Mouse (Mus musculus) adrenal gland (tissue): ENCODE measurements around the gene Matn4.

Source experiments
- intact Hi-C: fragments of 180-260 bp; cut with DNase I; formaldehyde crosslinking; loops from one replicate; pipeline ENCODE4 v1.15.1; 2025

The Matn4 gene

DNA sequence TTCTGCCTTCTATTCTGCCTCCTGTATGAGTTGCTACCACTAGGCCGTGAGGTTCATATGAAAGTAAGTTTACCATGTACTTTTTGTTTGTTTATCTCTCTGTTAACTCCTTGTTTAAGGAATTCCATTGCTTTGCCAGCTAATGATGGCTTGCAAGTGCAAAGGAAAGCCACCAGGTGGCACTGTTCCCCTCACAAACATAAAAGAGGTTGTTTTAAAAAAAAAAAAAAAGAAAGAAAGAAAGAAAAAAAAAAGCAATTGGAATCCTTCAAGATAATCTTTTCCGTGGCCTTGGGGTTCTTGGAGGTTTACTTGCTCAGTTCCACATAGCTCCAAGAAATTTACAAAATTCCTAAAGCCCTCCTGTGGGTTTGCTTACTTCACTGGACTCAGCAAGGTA is 12.2 kb upstream of the Matn4 start:
- intact Hi-C loops: loop anchor here (5.0 kb wide), 1 partner anchor 40 kb away; the partner anchor contains the start of gene Sys1

DNA sequence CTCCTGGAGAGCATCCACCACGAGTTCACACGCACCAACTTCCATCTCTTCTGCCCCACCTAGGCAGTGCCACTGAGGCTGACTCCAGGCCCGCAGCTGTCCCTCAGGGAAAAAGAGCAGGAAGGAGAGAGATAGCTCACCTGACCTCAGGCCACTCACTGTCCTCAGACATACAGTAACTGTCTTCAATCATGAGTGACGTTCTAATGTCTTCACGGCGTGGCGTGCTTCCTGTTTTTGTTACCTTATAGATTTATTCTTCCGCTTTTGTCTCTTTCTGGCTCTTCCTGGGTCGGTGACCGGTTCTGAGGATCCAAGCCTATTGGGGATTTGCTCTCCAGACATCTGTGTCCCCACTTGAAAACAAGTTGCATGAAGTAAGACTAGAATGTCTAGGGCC is 9.6 kb upstream of the Matn4 start:
- intact Hi-C loops: no loop called here

DNA sequence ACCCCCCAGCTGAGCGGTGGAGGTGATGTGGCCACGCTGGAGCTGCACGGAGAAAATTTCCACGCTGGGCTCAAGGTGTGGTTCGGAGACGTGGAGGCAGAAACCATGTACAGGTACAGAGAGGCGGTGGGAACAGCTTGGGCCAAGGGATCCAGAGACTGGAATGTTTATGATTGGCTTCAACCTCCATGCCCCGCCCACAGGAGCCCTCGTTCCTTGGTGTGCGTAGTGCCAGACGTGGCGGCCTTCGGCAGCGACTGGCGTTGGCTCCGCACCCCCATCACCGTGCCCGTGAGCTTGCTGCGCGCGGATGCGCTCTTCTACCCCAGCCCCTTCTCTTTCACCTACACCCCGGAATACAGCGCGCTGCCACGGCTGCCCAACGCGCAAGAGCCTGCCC is 9.2 kb upstream of the Matn4 start:
- intact Hi-C loops: no loop called here

DNA sequence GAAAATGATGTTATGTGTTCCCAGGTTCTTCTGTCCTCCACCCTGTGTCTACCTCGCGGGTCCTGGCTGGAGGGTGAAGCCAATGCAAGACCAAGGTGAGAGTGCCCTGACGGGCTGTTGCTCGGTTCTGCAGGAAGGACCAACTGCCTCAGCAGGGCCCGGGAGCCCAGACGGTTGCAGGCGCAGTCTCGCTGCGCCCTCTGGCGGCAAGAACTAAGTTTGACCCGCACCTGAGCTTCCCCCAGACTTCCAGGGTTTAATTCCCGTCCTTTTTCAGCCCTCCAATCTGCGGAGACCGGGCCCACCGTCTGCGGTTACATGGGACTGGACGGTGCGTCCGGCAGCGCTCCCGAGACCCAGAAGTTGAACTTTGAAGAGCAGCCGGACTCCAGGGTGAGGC is 2.7 kb upstream of the Matn4 start:
- intact Hi-C loops: no loop called here

DNA sequence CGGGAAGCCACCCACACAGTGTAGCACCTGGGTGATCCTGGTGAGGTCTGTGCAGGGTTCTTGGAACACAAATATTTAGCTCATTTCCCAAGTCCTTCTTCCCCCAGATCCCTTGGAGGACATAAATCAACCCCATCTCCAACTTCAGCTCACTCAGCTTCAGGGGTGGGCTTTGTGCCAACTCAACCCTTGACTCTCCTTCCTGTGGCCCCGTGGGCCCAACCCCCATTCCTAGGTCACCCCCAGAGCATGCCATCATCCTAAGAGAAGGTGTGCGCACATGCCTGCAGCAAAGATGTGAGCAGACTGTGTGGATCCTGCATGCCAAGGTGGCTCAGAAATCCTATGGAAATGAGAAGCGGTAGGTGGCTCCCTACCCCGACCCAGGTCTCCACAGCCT is 559 bp upstream of the Matn4 start:
- intact Hi-C loops: no loop called here

DNA sequence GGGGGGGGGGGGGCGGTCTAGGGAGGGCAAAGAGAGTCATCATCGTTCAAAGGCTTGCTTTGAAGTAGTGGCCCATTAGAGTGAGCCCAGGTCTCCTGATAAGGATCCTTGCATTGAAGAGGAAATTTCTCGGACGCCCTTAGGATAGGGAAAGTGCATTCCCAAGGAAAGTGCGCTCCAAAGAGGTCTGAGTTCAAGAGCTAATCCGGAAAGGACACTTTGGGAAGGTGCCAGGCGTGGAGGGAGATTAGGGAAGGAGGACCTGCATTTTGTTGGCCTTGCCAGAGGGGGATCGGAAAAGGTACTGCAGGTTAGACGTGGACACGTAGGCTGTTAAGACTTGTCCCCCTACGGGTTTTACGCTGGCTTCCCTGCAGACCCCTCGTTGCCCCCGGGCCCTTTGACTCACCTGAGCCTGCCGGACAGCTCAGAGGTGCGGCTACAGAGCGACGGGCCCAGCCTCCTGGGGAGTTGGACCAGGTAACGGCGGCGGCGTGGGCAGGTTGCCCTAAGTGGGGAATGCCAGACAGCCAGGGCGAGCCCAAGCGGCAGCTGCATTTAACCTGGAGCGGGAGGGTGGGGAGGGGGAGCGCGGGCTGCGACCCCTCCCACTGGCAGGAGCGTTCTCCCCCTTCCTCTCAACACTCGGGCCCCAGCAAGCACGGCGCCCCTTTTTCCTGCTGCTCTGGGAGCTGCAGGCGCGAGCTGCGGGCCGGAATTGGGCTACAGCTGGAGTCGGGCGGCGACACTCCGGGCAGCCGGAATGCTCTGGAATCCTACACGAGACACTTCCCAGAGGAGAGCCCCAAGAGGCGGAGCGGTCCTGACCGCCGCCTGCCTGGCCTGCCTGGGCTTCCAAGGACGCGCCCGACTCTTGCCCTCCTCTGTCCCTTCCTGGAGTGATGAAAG is 624 bp downstream of the Matn4 start:
- intact Hi-C loops: no loop called here

DNA sequence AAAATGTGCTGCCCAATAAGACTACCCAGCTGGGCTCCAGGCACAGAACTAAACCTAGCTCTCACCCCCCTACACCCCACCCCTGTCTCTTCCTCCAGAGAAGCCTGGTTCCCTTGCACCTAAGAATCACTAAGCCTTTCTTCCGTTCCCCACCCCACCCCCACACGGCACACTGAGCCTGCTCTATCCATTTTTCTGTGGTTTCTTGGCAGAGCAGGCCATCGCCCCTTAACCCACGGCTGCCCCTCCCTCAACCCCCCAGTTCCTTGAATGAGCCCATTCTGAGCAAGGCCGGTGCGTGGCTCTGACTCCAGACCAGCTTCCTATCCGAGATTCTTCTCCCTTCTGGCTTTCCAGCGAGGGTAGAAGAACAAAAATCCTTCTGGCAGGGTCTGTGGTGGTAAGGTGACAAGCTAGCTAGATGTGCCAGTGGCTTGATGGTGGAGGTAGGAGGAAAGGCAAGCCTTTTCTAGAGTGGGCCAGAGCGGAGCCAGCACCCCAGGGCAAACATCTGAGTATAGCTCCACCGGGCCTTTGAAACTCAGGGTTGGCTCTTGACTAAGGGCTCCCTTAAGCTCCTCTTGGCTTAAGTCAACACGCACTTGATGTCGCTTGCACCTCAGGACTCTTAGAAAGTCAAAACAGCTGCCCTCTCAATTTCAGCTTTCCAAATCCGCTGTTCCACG is 1.4 kb downstream of the Matn4 start:
- intact Hi-C loops: no loop called here

DNA sequence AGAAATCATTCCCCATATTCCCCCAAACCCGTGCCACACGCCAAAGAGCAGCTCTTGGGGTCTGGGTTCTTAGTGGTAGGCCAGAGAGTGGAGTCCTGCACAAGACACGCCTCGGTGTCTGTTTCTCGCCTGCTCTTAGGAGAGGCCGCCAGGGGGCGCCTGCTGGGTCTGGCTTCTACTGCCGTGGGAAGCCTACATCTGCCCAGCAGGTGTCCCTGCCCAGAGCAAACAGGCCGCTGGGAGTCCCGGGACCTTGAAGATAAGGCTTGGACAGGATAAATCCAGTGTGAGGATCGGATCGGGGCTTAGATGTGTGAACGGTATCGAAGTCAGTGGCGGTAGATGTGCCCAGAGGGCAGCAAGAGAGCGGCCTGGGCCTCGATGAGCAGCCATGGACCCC is 2.1 kb downstream of the Matn4 start, which contains the start of gene Rbpjl:
Gene Rbpjl (plus strand): TSS at position 236 of the 400 bp plus-strand sequence.
- intact Hi-C loops: no loop called here

DNA sequence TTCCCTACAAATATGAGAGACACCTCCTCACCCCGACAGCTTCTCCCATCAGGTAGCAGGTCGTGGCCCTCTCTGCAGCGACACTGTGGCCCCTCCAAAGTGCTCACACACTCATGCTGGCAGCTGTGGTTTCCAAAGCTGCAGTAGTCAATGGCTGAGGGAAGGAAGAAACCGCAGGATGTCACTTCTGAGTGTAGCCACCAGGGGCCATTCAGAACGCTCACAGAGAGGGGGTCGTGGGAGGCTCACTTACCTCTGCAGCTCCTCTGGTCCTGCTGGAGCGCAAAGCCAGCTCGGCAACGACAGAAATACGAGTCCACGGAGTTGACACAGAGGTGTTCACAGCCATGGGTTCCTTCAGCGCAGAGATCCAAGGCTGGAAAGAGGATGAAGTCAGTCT is 8.0 kb downstream of the Matn4 start:
- intact Hi-C loops: no loop called here

DNA sequence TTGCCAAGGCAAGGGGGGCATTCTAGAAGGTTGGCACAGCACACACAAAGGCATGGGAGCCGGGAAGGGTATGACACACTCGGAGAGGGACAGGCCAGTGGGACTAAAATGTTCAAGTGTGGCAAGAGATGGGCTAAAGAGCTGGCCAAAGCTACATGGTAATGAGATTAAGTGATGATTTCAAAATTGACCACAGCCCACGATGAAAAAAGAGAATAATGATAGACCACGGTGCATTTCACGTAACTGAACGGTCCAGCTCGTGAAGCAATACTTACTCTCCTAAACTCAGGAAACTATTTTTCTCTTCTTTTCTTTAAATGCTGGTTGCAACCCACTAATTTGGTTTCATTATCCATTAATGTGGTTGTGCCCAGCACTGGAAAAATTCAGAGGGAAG is 8.9 kb downstream of the Matn4 start:
- intact Hi-C loops: no loop called here

DNA sequence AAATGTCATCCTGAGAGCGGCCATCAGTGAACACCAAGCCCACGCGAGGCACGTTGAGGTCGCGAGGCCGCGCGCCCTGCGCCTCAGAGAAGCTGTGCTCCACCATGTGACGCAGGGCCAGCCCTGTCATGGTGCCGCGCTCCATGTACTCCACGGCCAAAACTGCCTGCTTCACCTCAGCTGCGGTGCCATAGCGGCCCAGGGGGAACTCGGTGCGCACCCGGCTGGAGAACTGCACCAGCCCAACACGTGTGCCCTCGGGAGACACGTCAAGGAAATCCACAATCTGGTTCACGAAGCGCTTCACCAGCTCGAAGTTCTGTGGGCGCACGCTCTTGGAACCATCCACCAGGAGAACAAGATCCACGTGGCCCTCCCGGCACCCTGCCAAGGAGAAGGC is 11.8 kb downstream of the Matn4 start:
- intact Hi-C loops: no loop called here

DNA sequence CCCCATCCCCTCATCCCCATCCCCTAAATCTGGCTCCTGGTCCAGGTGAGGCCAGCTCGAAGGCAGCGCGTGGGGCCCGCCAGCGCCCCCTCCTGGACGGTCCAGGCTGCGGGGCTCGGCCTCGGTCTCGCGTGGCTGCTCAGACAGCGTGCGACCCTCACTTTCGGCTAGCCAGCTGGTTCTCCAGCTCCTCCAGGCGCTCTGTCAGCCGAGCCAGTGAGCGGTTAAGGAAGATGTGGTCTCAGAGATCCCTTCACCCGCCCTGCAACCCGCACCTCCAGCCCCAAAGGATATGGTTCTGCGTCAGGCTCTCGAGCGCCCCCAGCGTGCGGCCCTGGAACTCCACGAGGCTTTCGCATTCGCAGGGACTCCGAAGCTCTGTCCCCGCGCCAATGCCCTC is 15.5 kb downstream of the Matn4 start:
- intact Hi-C loops: loop anchor here (5.0 to 10.0 kb wide), 3 partner anchors 37 to 287 kb away; no protein-coding TSS in a partner anchor

DNA sequence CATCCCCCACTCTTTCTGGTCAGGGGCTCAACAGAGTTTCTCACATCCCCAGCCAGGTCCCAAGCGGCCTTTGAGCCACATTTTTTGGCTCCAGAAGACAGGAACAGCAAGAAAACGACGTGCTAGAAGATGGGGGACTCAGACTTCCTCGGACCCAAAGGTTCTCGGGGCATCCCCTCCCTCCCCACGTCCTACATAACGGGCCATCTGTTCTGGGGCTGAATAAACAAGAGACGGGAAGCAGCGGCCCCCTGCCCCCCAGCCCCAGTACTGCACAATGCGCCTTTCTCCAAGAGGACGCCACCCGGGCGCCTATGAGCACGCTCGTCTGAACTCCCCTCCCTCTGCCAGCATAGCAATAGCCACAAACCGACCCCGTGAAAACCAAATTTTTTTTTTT is 15.9 kb downstream of the Matn4 start, which contains the start of gene Slpi:
Gene Slpi (minus strand): TSS at position 76 of the 400 bp plus-strand sequence.
- intact Hi-C loops: loop anchor here (5.0 to 10.0 kb wide), 3 partner anchors 37 to 287 kb away; no protein-coding TSS in a partner anchor

DNA sequence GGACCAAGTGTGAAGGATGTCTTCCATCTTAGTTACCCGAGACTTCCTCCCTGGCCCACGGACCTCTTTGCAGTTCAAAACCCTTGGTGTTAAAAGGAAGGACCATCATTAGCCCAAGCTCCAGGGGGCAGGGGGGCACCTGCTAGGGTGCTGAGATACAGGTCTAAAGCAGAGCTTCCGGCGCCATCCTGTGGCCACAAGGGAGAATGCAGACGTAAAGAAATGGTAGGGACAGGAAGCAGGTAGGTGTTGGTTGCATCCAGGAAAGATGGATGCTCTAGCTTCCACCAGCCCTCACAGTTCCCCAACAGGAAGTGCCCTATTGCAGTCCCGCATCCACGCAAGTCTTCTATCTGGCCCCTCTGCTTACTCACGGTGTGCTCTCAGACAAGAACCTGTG is 18.0 kb downstream of the Matn4 start:
- intact Hi-C loops: loop anchor here (5.0 to 10.0 kb wide), 3 partner anchors 35 to 285 kb away; no protein-coding TSS in a partner anchor

DNA sequence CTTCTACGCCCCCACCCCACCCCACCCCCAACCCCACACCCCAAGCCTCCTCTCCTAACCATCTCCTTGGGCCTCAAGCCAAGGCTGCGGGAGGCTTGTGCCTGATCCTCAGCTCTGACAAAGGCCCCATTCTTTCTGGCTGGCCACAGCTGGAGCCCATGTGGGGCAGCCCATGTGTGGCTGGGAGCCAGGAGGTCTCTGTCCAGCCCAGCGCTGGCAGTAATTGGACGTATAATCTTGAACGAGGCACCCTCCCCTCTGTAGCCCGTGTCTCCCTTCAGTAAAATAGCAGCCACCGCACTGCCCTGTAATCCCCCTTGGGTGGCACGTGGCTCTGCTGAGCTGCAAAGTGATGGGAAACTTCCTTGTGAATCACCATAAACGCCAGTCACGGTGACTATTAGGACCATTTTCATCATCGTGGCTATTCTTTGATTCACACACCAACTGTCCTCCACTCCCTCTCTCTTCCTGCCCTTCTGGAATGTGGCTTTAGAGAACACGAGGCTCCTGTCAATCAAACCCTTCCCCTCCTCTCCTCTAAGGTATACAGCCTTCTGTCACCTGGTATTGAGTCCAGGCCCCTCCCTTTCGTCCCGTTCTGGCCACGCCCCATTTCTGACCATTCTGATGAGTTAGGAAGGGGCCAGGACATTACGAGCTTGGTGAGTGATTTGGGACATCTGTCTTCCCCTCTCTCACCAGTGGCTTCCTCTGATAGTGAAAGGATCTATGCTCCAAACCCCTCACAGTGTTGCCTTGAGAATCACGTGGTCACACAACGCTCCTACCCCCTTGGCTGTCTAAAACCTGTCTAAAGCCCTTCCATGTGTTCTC is 18.8 kb downstream of the Matn4 start:
- intact Hi-C loops: loop anchor here (5.0 to 10.0 kb wide), 3 partner anchors 34 to 284 kb away; no protein-coding TSS in a partner anchor

DNA sequence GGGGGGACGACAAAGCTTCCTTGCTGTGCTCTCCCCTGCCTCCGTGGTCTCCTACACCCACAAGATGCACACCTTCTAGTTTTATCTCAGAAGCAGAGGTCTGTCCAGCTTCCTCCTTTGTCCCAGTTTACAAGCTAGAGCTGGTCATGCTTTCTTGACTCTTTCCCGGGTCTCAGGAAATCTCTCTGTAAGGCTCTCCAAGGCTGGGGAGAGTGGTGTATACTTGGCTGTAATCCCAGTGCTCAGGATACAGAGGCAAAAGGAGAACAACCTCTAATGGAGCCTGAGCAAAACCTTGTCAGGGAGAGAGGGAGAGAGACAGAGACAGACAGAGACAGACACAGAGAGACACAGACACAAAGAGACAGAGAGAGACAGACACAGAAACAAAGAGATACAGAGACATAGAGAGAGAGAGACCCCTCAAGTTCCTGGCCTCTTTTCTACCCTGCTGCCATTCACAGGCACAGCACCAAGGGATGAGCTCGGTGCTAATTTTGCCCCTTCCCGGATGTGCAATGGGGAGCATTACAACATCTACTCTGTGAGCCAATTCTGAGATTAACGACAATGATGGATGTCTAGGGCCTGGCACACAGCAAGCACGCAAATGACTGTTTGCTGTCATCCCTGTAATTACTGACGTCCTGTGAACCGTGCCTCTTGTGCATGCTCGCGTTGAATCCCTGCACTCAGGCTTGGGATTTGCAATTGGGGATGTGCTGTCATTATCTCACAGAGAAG is 21.1 kb downstream of the Matn4 start:
- intact Hi-C loops: loop anchor here (10.0 kb wide), 1 partner anchor 249 kb away; no protein-coding TSS in a partner anchor

DNA sequence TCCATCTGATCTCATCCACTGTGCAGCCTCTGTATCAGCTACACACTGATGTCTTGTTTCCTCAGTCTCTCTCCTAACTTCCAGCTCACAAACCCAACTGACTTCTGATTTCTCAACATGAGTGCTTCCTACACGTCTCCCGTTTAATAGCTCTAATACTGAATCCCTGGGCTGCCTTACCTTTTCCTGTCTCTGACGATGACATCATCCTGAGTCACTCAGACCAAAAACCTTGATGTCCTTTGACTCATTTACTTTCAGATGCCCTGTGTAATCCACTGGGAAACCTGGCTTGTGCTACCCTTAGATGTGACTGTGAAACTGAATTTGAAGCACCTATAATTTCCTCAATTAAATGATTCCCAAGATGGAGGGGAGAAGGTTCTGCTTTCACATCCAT is 22.0 kb downstream of the Matn4 start:
- intact Hi-C loops: loop anchor here (10.0 kb wide), 1 partner anchor 248 kb away; no protein-coding TSS in a partner anchor

DNA sequence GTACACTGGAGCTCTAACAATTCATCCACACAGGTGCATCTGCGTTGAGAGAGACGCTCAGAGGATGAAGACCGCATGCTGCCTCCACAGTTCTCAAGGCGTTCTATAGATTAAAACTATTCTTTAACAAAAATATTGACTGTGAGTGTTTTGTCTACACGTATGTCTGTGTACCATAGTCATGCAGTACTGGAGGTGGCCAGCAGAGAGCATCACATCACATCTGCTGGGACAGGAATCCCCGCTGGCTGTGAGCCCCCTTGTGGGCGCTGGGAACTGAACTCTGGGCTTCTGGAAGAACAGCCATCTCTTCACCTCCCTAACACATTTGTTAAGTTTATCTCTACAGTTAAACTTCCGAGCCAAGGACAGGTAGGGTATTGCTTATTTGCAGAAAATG is 23.2 kb downstream of the Matn4 start:
- intact Hi-C loops: loop anchor here (10.0 kb wide), 1 partner anchor 247 kb away; no protein-coding TSS in a partner anchor

DNA sequence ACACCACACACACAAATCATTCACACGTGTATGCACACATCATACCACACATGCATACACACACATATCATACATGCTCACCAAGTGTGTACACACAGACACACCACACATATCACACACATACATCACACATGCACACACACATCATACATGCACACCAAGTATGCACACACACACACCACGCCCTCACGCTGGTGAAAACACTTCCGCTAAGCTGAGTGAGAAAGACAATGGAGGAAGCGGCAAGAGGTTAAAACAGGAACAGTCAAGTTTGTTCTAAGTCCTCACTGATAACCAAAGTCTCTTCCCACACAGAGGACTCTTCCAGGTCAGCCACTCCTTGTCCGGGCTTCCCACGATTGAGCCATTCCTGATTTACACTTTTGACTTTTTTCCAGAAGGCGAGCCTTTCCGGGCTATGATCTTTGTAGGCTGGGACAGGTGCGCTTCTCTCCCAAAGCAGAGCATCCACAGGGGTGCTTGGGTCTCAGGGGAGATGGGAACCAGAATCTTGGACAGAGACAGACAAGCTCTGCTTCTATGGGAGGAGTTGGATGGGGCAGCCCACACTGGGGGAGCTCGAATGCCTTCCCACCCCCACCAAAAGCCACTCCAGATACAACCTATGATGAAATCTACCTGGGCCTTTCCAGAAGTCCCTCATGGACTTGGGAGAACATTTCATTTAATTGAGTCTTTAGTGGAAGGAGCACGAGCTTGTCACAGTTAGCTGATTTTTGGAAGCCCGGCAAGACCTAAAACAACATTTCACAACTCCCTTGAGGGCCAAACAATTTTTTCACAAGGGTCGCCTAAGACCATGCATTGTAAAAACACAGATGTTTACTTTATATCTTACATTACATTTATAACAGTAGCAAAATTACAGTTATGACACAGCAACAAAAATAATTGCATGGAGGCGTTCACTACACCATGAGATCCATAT is 27.2 kb downstream of the Matn4 start:
- intact Hi-C loops: no loop called here
